Mouse (Mus musculus) embryonic facial prominence, embryonic 12.5 days (tissue): Measurements from ENCODE around the gene Hspa1a. TPM values are rescaled to one million over a fixed set of nuclear protein-coding genes. Genes with fewer than 3 reads are reported as not detected.
A peak's percentile ranks its signal among the peaks of the same experiment; 100 is the strongest.
"Not testable (repeated sequence)": the region's sequence is repeated elsewhere in the genome, so short reads cannot be mapped to it uniquely, and the experiment has no call there.

Experiments
- ATAC-seq: fragments of 200-750 bp; cut with Nextera tagmentation; 2 replicates; pipeline ENCODE4 v1.8.0; 2017; ENCODE audit not compliant: insufficient number of reproducible peaks, insufficient read depth, low FRiP score, low TSS enrichment
- H3K27ac ChIP-seq: fragments of 300-500 bp; sonication (generic); 2 replicates; pipeline ENCODE4 v1.5.1; 2016; ENCODE audit warnings: mild to moderate bottlenecking
- H3K27me3 ChIP-seq: fragments of 300-500 bp; sonication (generic); 2 replicates; pipeline ENCODE4 v1.6.1; 2016; ENCODE audit warnings: mild to moderate bottlenecking, moderate library complexity
- H3K36me3 ChIP-seq: fragments of 300-500 bp; sonication (generic); 2 replicates; pipeline ENCODE4 v1.6.1; 2016; ENCODE audit warnings: mild to moderate bottlenecking
- H3K4me1 ChIP-seq: fragments of 300-500 bp; sonication (generic); 2 replicates; pipeline ENCODE4 v1.6.1; 2016
- H3K4me2 ChIP-seq: fragments of 300-500 bp; sonication (generic); replicated peaks from 2 replicates; pipeline ENCODE4 v1.6.1; 2016; ENCODE audit warnings: mild to moderate bottlenecking, moderate library complexity
- H3K4me3 ChIP-seq: fragments of 300-500 bp; sonication (generic); 2 replicates; pipeline ENCODE4 v1.5.1; 2016; ENCODE audit warnings: mild to moderate bottlenecking
- H3K9ac ChIP-seq: fragments of 300-500 bp; sonication (generic); 2 replicates; pipeline ENCODE4 v1.6.1; 2016; ENCODE audit warnings: mild to moderate bottlenecking, moderate library complexity
- H3K9me3 ChIP-seq: fragments of 300-500 bp; sonication (generic); 2 replicates; pipeline ENCODE4 v1.6.1; 2016; ENCODE audit warnings: mild to moderate bottlenecking, moderate library complexity
- WGBS: fragments of 180-500 bp; shearing (Covaris S2); methylation state at CpG from one replicate; pipeline ENCODE4 v1.1.7; 2016; 5-methylcytosine and 5-hydroxymethylcytosine counted together
- polyA plus RNA-seq: library from polyadenylated mRNA; unstranded; fragments of >200 nt; fragmentation: Nextera tagmentation; extraction: Ambion mirVana; gene quantifications from 2 replicates; pipeline ENCODE4 v1.2.1, GENCODE M21; 2016

Gene Hspa1a
- polyA plus RNA-seq, 1 experiment from 2014 or later, result 4.9 TPM

DNA sequence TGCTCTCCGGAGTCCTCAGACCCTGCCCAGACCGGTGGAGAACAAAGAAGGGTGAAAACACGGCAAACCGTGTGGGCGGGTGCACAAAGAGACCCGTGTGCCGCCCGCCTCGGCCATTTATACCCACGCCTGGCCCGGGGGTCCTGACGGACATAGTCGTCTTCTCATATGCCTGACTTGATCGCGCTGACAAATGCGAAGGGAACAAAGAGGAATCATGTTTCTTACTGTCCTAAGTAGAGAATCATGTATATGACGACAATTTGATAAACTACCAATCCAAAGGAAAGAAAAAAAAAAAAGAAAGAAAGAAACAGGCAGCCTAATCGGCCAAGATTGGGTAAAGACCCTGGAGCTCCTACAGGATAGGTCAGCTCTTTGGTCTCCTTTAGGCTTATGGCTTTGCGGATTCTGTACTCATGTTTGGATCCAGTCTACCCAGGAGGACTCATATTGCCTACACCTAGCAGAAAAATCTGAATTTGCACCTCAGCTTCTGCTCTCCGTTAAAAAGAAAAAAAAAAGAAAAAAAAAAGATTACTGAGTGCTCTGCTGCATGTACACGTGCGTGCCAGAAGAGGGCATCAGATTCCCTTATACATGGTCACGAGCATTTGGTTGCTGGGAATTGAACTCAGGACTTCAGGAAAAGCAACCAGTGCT is 19.4 kb downstream of the Hspa1a start:
- under 1% methylated on average over 23 of the region's 23 CpGs for WGBS
- peak overlapping the region; percentile 83 for H3K4me2 ChIP-seq
- peak overlapping the region; percentile 99 for H3K9ac ChIP-seq
- H3K27me3 ChIP-seq, result peaks cover 8% of the 10 kb centered on the region; the same call in 1 of the 2 replicates
- H3K27ac ChIP-seq, result peak overlapping the region; percentile 95
- ATAC-seq, result peak; percentile 68; the same call in 1 of the 2 replicates
- no peaks in the 10 kb centered on the region for H3K9me3 ChIP-seq
- peaks cover 18% of the 10 kb centered on the region for H3K36me3 ChIP-seq
- peak overlapping the region; percentile 87 for H3K4me3 ChIP-seq
- H3K4me1 ChIP-seq, result peaks cover 9% of the 10 kb centered on the region

DNA sequence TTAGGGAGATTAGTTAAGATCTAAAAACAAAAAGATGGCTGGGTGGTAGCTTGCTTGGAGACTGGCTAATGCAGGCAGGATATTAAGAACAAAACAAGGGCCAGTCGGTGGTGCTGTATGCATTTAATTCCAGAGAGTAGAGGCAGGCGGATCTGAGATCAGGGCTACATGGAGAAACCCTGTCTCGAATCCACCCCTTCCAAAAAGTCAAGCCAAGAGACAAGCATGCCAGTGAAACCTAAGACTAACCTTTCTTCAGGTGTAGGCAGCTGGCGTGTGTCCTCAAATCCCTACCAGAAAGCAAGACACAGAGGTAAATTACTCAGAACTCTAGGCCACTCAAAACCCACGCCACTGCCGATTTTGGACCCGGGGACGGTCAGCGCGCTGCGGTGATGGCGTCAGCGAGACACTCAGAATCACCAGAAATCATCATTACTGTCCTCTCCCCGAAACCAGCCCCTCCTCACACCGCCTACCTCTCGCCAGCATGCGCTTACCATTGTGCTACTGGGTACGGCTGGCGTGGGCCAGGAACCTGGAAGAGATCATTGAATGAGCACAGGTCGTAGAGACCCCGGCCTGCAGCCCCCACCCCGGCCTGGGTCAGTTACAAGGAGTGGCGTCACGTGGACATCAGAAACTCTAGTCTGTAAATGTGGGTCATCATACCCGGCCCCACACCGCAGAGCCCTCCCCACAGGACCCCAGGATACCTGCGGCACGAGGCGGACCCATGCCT is 20.1 kb downstream of the Hspa1a start:
- ATAC-seq, result no peak; the same call in none of the 2 replicates
- WGBS, result under 1% methylated on average over 29 of the region's 29 CpGs
- peak overlapping the region; percentile 95 for H3K27ac ChIP-seq

DNA sequence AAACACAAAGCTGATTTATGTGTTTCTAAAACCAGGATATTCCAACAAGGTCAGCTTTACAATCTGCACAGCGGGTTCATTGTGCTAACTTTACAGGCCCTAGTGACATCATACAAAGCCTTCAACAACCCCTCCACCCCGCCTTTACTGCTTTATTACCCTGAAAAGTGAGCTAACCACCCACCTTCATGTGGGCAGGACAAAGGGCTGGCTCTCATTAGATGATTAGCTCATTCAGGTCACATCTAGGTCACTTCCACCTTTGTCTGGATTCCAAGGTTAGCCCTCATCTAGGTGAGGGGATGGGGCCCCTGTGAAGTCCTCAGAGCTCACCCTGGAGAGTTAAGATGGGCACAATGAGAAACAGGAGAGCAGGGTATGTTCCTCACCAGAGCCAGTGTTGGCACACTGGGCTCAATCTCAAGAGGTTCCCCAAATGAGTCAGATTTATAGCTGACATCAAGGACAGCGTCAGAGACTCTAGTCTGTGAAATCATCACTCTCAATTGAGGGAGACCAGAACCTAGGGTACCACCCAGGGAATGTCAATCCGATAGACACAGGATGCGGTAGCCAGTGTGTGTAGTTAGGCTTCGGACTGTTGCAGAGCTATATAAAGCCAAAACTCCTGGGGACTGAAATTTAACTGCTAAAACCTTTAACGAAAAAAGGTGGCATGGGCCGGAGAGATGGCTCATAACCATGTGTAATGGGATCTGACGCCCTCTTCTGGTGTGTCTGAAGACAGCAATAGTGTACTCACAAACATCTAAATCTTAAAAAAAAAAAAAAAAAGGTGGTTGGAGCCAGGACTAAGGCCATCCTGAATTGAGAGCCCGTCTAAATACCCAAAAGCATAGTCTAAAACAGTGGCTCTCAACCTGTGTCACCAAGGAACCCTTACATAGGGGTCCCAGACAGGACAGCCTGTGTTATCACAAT is 21.2 kb downstream of the Hspa1a start:
- peak overlapping the region; percentile 83 for H3K4me2 ChIP-seq
- peaks cover 9% of the 10 kb centered on the region for H3K4me1 ChIP-seq
- H3K9me3 ChIP-seq, result no peaks in the 10 kb centered on the region
- peak overlapping the region; percentile 87 for H3K4me3 ChIP-seq
- ATAC-seq, result no peak
- H3K27me3 ChIP-seq, result peaks cover 3% of the 10 kb centered on the region; the same call in 1 of the 2 replicates
- H3K36me3 ChIP-seq, result peaks cover 18% of the 10 kb centered on the region
- H3K9ac ChIP-seq, result peak overlapping the region; percentile 99
- H3K27ac ChIP-seq, result peak overlapping the region; percentile 95
- WGBS, result 27% methylated on average over 10 of the region's 10 CpGs

More for the DNA sequence above, 20.1 kb downstream of the Hspa1a start:
- Histone ChIP-seq H3K9ac (peak overlapping the region; percentile 99), H3K4me1 (peaks cover 9% of the 10 kb centered on the region), H3K9me3 (no peaks in the 10 kb centered on the region), H3K4me2 (peak overlapping the region; percentile 83), H3K4me3 (peak overlapping the region; percentile 87), H3K27me3 (peaks cover 7% of the 10 kb centered on the region; the same call in 1 of the 2 replicates), H3K36me3 (peaks cover 18% of the 10 kb centered on the region)

DNA sequence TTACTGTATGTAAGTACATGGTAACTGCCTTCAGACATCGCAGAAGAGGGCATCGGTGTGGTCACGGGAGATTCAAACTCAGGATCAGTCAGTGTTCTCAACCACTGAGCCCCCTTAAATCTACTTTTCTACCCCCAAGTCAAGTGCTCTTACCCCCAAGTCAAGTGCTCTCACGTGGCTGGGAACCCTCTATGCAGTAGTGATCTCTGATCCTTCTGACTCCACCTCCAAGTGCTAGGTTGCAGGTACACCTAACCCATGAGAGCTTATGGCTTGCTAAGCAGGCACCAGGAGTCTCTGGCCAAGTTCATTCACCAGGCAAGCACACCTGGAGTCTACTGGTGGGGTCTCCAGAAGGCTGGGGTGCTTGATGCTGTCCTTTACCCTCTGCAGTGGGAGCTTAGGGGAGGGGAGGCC is 22.4 kb downstream of the Hspa1a start:
- Histone ChIP-seq H3K36me3 (peaks cover 18% of the 10 kb centered on the region), H3K9ac (no peak overlapping the region), H3K27me3 (no peaks in the 10 kb centered on the region), H3K9me3 (no peaks in the 10 kb centered on the region), H3K27ac (0 out of 2 replicates have a peak overlapping the region, but pooled peaks have one; percentile 50), H3K4me2 (no peak overlapping the region), H3K4me1 (peaks cover 9% of the 10 kb centered on the region), H3K4me3 (0 out of 2 replicates have a peak overlapping the region, but pooled peaks have one; percentile 2)
- WGBS, result 31% methylated on average over 4 of the region's 4 CpGs
- no peak for ATAC-seq

DNA sequence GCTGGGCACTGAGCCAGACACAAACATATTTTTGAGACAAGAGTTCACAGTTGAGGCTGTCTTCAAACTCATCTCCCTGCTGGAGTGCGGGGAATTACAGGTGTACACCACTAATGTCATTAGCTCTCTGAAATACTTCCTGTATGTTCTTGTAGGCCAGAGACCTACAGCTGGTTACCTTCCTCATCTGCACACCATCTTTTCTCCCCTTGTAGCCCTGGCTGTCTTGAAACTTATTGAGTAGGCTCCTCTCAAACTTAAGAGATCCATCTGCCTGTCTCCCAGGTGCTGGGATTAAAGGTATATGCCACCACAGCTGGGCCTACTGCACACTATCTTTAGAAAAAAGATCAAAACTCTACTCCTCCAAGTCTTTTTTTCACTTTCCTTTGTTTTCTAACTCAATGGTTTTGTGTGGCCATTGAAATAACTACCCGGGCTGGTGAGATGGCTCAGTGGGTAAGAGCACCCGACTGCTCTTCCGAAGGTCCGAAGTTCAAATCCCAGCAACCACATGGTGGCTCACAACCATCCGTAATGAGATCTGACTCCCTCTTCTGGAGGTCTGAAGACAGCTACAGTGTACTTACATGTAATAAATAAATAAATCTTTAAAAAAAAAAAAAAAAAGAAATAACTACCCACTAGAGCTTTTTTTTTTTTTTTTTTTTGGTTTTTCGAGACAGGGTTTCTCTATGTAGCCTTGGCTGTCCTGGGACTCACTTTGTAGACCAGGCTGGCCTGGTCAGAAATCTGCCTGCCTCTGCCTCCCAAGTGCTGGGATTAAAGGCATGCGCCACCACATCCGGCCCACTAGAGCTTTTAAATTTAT is 23.0 kb downstream of the Hspa1a start:
- H3K27ac ChIP-seq, H3K4me2 ChIP-seq, H3K27me3 ChIP-seq, H3K9me3 ChIP-seq, H3K9ac ChIP-seq, H3K4me1 ChIP-seq, ATAC-seq, H3K4me3 ChIP-seq: not testable (repeated sequence)
- WGBS, result 52% methylated on average over 9 of the region's 9 CpGs
- peaks cover 18% of the 10 kb centered on the region for H3K36me3 ChIP-seq

DNA sequence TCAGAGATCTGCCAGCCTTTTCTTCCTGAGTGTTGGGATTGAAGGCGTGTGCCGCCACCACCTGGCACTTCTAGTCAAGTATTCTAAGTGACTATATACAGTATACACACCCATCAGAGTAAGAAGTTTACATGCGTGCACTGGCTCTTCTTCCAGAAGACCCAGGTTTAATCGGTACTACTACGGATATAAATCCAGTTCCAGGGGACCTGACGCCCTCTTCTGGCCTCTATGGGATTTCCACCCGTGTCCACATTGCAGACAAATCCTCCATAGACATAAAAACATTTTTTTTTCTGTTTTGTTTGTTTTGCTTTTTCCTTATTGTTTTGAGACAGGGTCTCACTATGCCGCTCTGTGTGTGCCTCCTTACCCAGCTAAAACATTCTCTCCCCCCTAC is 24.4 kb downstream of the Hspa1a start:
- H3K27ac ChIP-seq, result 0 out of 2 replicates have a peak overlapping the region, but pooled peaks have one; percentile 51
- WGBS, result 32% methylated on average over 8 of the region's 8 CpGs

DNA sequence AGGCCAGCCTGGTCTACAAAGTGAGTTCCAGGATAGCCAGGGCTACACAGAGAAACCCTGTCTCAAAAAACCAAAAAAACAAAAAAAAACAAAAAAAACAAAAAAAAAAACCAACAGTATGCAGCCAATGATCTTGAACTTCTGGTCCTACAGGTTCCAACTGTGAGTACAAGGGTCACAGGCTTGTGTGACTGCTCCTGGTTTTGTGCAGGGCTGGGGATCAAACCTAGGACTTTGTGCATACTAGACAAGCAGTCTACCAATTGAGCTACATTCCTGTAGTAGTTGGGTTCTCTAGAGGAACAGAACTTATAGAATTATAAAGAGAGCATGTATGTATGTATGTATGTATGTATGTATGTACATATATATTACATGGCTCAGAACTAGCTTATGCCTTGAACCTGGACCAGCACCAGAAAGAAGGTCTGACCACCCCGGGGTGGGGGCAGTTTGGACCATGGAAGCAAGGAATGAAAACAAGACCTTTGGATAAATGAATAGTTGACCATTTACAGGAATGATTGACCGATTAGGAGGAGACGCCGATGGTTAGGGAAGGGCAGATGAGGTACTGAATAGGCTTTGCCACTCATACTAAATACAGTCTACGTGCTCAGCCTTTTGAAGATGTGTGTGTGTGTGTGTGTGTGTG is 25.3 kb downstream of the Hspa1a start:
- WGBS, result 83% methylated on average over 5 of the region's 5 CpGs
- no peak overlapping the region for H3K4me2 ChIP-seq
- H3K4me1 ChIP-seq, result peaks cover 12% of the 10 kb centered on the region
- H3K9me3 ChIP-seq, result no peaks in the 10 kb centered on the region
- no peaks in the 10 kb centered on the region for H3K27me3 ChIP-seq
- peaks cover 18% of the 10 kb centered on the region for H3K36me3 ChIP-seq
- no peak overlapping the region for H3K27ac ChIP-seq
- no peak overlapping the region for H3K4me3 ChIP-seq
- no peak overlapping the region for H3K9ac ChIP-seq
- no peak for ATAC-seq

More for the DNA sequence above, 24.4 kb downstream of the Hspa1a start:
- no peak overlapping the region for H3K4me2 ChIP-seq
- H3K27me3 ChIP-seq, result no peaks in the 10 kb centered on the region
- no peak for ATAC-seq
- H3K9me3 ChIP-seq, result no peaks in the 10 kb centered on the region
- peaks cover 18% of the 10 kb centered on the region for H3K36me3 ChIP-seq
- H3K9ac ChIP-seq, result no peak overlapping the region
- H3K4me1 ChIP-seq, result peaks cover 9% of the 10 kb centered on the region
- no peak overlapping the region for H3K4me3 ChIP-seq

DNA sequence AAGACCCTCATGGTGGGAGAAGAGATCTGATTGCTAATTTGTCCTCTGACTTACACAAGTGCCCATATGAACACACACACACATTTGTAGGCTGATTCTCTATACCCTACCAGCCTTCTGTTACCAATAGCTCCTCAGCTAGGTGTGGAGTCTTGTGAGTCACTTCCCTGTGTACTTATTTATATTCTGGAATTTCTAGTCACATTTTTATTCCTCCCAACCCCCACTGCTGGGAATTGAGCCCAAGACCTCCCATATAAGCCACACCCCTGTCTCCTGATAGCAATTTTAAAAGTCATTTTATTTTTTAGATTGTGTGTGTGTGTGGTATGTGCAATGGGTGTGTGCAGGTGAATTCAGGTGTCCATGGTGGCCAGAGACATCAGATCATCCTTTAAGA is 27.6 kb downstream of the Hspa1a start:
- Histone ChIP-seq H3K4me1 (peaks cover 6% of the 10 kb centered on the region), H3K36me3 (peaks cover 1% of the 10 kb centered on the region; the same call in 1 of the 2 replicates), H3K9me3 (no peaks in the 10 kb centered on the region), H3K27ac (no peak overlapping the region), H3K4me2 (no peak overlapping the region), H3K9ac (no peak overlapping the region), H3K27me3 (no peaks in the 10 kb centered on the region), H3K4me3 (no peak overlapping the region)
- ATAC-seq, result no peak

DNA sequence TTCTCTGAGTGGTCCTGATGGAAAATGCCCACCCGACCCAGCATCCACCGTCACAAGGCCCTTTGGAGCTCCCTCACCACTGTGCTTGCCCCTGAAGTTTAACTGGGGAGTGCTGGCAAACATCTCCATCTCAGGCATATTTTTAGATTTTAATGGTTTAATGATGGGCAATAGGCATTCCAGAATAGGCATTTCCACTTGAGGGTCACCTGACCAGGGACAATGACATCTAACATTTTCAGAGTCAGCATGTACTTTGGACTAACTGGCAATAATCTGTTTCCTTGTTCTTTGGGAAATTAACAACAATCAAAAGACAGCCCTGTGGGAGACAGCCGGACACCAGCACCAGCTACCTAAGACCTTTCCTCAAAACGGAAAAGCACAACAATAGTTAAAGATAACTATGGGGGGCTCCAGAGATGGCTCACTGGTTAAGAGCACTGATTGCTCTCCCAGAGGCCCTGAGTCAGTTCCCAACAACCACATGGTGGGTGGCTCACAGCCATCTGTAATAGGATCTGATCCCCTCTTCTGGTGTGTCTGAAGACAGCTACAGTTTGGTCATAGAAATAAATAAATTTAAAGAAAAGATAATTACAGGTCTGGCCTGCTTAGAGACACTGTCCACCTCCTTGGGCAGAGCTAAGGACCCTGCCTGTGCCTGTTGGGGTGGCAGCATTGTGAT is 28.7 kb downstream of the Hspa1a start:
- Histone ChIP-seq H3K4me2 (no peak overlapping the region), H3K36me3 (no peaks in the 10 kb centered on the region), H3K27ac (no peak overlapping the region), H3K9ac (no peak overlapping the region), H3K27me3 (no peaks in the 10 kb centered on the region), H3K4me1 (peaks cover 6% of the 10 kb centered on the region), H3K4me3 (no peak overlapping the region), H3K9me3 (no peaks in the 10 kb centered on the region)
- no peak for ATAC-seq
- WGBS, result 84% methylated on average over 4 of the region's 4 CpGs
